Mouse (Mus musculus) kidney, adult 2 months (tissue): ENCODE measurements at regions not wholly inside any gene's neighbourhood (a gene's known extent, or its start where the extent isn't known, plus 50 kb on each side); places are given as distances from the start of the nearest gene placed in this dataset.

Experiments
- CTCF ChIP-seq: fragments of 200-500 bp; conservative IDR thresholded peaks from 2 replicates; pipeline ENCODE4 v1.5.1; 2011; ENCODE audit warnings: low read depth, mild to moderate bottlenecking, control low read depth, low read length, moderate library complexity, mixed read lengths; ENCODE audit not compliant: insufficient read depth, insufficient read length
- POLR2A ChIP-seq: fragments of 200-500 bp; IDR thresholded peaks from one replicate; pipeline ENCODE4 v1.6.1; 2011; ENCODE audit warnings: low read depth, low read length, control low read depth

- TF ChIP-seq CTCF (no peak), POLR2A (no peak)
Measured at GRCm38 (mm10) chrX:159116210-159116609, 93.9 kb upstream of the Rps6ka3 start.
